Mouse (Mus musculus) heart, adult 2 months (tissue): Measurements from ENCODE around the gene Mrps26.

ENCODE experiments used
- CTCF ChIP-seq: fragments of 200-600 bp; IDR thresholded peaks from 2 replicates; pipeline ENCODE4 v1.8.1; 2022; ENCODE audit warnings: antibody characterized with exemption, mild to moderate bottlenecking, moderate library complexity
- EP300 ChIP-seq: fragments of 200-500 bp; IDR thresholded peaks from 2 replicates; pipeline ENCODE4 v1.6.1; 2011; ENCODE audit warnings: low read depth, low read length, control low read depth; ENCODE audit not compliant: insufficient read depth
- POLR2A ChIP-seq: fragments of 200-500 bp; IDR thresholded peaks from 2 replicates; pipeline ENCODE4 v1.6.1; 2011; ENCODE audit warnings: mild to moderate bottlenecking, low read depth, low read length, control low read depth; ENCODE audit not compliant: insufficient read depth

- TF ChIP-seq CTCF, result no peak
- no peak for TF ChIP-seq EP300
- no peak for TF ChIP-seq POLR2A
These were observed 27.5 kb downstream of the Mrps26 start for GRCm38 (mm10) chr2:130591016-130591415.
